Mouse (Mus musculus) CH12.LX (cell line): ENCODE data around the gene Cep97. TPM values are rescaled to one million over a fixed set of nuclear protein-coding genes. Genes with fewer than 3 reads are reported as not detected.

Experiments
- DNase-seq: peaks from one replicate; pipeline ENCODE4 v3.0.0-alpha.2; 2013; ENCODE audit errors: extremely low read depth
- H3K27ac ChIP-seq: 2 replicates; pipeline ENCODE4 v1.5.1; 2012; ENCODE audit warnings: low read depth, mild to moderate bottlenecking, control low read depth, moderate library complexity; ENCODE audit not compliant: insufficient read depth
- H3K27me3 ChIP-seq: replicated peaks from 2 replicates; pipeline ENCODE3; 2012; ENCODE audit warnings: inconsistent platforms
- H3K36me3 ChIP-seq, 2 experiments: replicated peaks in 1 of 2; 2 replicates each; pipeline versions ENCODE3 to v1.6.1; 2012; ENCODE audit warnings: inconsistent platforms in 1 of 2, low read length in 1 of 2, mild to moderate bottlenecking in 1 of 2, mixed read lengths in 1 of 2, moderate library complexity in 1 of 2; ENCODE audit not compliant: control insufficient read depth in 1 of 2, insufficient read depth in 1 of 2
- H3K4me1 ChIP-seq, 2 experiments: 2 replicates each; pipeline ENCODE4 v1.6.1; 2012; ENCODE audit warnings: inconsistent platforms in 1 of 2, moderate library complexity in 1 of 2; ENCODE audit not compliant: insufficient read depth in 2 of 2, control insufficient read depth in 1 of 2
- H3K4me2 ChIP-seq: 2 replicates; pipeline ENCODE4 v1.6.1; 2012; ENCODE audit warnings: low read depth, mild to moderate bottlenecking, control low read depth; ENCODE audit not compliant: poor library complexity, insufficient read depth, severe bottlenecking
- H3K4me3 ChIP-seq, 3 experiments: fragments of 150-350 bp in 1 of 3; sonication (generic) in 1 of 3; replicated peaks in 1 of 3; 2 replicates each; pipeline versions ENCODE3 to v1.5.1; 2011 to 2012; ENCODE audit warnings: low read depth in 2 of 3, low read length in 2 of 3, mild to moderate bottlenecking in 2 of 3, moderate library complexity in 2 of 3, control low read depth in 1 of 3, improper control_type of control experiment in 1 of 3, inconsistent platforms in 1 of 3, mixed read lengths in 1 of 3; ENCODE audit not compliant: poor library complexity in 1 of 3
- H3K79me2 ChIP-seq: replicated peaks from 2 replicates; pipeline ENCODE4 v1.6.1; 2012; ENCODE audit warnings: mild to moderate bottlenecking, moderate library complexity; ENCODE audit not compliant: control insufficient read depth, poor library complexity, insufficient read depth, severe bottlenecking; ENCODE audit errors: extremely low read depth
- H3K9ac ChIP-seq: 2 replicates; pipeline ENCODE4 v1.6.1; 2012; ENCODE audit warnings: low read depth, mild to moderate bottlenecking, control low read depth, moderate library complexity; ENCODE audit not compliant: insufficient read depth
- H3K9me3 ChIP-seq: replicated peaks from 2 replicates; pipeline ENCODE3; 2012; ENCODE audit warnings: low read length, inconsistent platforms, mixed read lengths
- CHD2 ChIP-seq: IDR thresholded peaks from 2 replicates; pipeline ENCODE4 v1.6.1; 2011; ENCODE audit warnings: low read length, improper control_type of control experiment
- E2F4 ChIP-seq: IDR thresholded peaks from 2 replicates; pipeline ENCODE4 v1.6.1; 2011; ENCODE audit warnings: low read depth, low read length, improper control_type of control experiment; ENCODE audit not compliant: insufficient replicate concordance
- GABPA ChIP-seq: IDR thresholded peaks from 2 replicates; pipeline ENCODE4 v1.6.1; 2012; ENCODE audit warnings: low read depth, low read length, improper control_type of control experiment, inconsistent platforms; ENCODE audit not compliant: insufficient replicate concordance
- HCFC1 ChIP-seq: IDR thresholded peaks from 2 replicates; pipeline ENCODE4 v1.6.1; 2012; ENCODE audit warnings: low read depth, mild to moderate bottlenecking, inconsistent platforms, low read length, improper control_type of control experiment
- JUN ChIP-seq: IDR thresholded peaks from 2 replicates; pipeline ENCODE4 v1.6.1; 2011; ENCODE audit warnings: low read depth, mild to moderate bottlenecking, low read length, improper control_type of control experiment, moderate library complexity; ENCODE audit not compliant: insufficient read depth
- MAZ ChIP-seq: IDR thresholded peaks from 2 replicates; pipeline ENCODE4 v1.6.1; 2012; ENCODE audit warnings: low read depth, mild to moderate bottlenecking, inconsistent platforms, low read length, improper control_type of control experiment, moderate library complexity
- MEF2A ChIP-seq: IDR thresholded peaks from 2 replicates; pipeline ENCODE4 v1.6.1; 2014; ENCODE audit warnings: low read depth, mild to moderate bottlenecking, inconsistent platforms, low read length, improper control_type of control experiment, borderline replicate concordance
- POLR2A ChIP-seq: IDR thresholded peaks from 2 replicates; pipeline ENCODE4 v1.6.1; 2011; ENCODE audit warnings: low read depth, mild to moderate bottlenecking, improper control_type of control experiment, low read length
- POLR2AphosphoS2 ChIP-seq: IDR thresholded peaks from 2 replicates; pipeline ENCODE4 v1.6.1; 2011; ENCODE audit warnings: low read depth, low read length, improper control_type of control experiment
- RAD21 ChIP-seq: IDR thresholded peaks from 2 replicates; pipeline ENCODE4 v1.6.1; 2011; ENCODE audit warnings: low read depth, mild to moderate bottlenecking, low read length, improper control_type of control experiment, moderate library complexity
- TBP ChIP-seq: conservative IDR thresholded peaks from 2 replicates; pipeline ENCODE4 v1.6.1; 2011; ENCODE audit warnings: low read depth, low read length, improper control_type of control experiment
- USF1 ChIP-seq: IDR thresholded peaks from 2 replicates; pipeline ENCODE4 v1.6.1; 2014; ENCODE audit warnings: low read depth, mild to moderate bottlenecking, inconsistent platforms, low read length, improper control_type of control experiment
- ZMIZ1 ChIP-seq: IDR thresholded peaks from 2 replicates; pipeline ENCODE4 v1.6.1; 2012; ENCODE audit warnings: low read depth, mild to moderate bottlenecking, inconsistent platforms, low read length, improper control_type of control experiment
- ZNF384 ChIP-seq: IDR thresholded peaks from 2 replicates; pipeline ENCODE4 v1.6.1; 2012; ENCODE audit warnings: low read depth, low read length, improper control_type of control experiment, inconsistent platforms
- dilution Hi-C: fragments of 300-500 bp; cut with MboI; formaldehyde crosslinking; loops from 2 replicates; pipeline ENCODE4 v1.14.3; 2020; ENCODE audit warnings: low sequenced_read_pairs; ENCODE audit not compliant: extremely low pct_unique_long_range_greater_than_20kb, extremely low pct_ligation_motif_present
- in situ Hi-C: fragments of 300-500 bp; cut with MboI; formaldehyde crosslinking; loops from 3 replicates; pipeline ENCODE4 v1.14.3; 2019; ENCODE audit warnings: low sequenced_read_pairs, low pct_ligation_motif_present, low pct_unique_long_range_greater_than_20kb, mixed read lengths
- polyA plus RNA-seq: library from polyadenylated mRNA; unstranded; fragments of >175 nt; gene quantifications from 2 replicates; pipeline ENCODE4 v1.2.1, GENCODE M21; 2012; ENCODE audit warnings: low read depth; ENCODE audit not compliant: insufficient read length
- total RNA-seq, 2 experiments: library from RNA; depleted of rRNA; stranded (reverse); fragments of 300-350 nt in 1 of 2; fragments of >200 nt in 1 of 2; gene quantifications; 2 replicates each; pipeline ENCODE4 v1.2.3; 2012 to 2014

Cep97 gene
- total and polyA plus RNA-seq, 3 experiments, result 19.2 to 27.5 (median 24.9) TPM

- TF ChIP-seq RAD21, result no peak
- TF ChIP-seq USF1, result peak; percentile 51; the same call in 1 of the 2 replicates
- TF ChIP-seq JUN, result no peak
- TF ChIP-seq CHD2, result peak; percentile 84
- peak; percentile 92 for TF ChIP-seq HCFC1
- TF ChIP-seq TBP, result peak; percentile 70; the same call in 1 of the 2 replicates
These were observed 39.0 kb upstream of the Cep97 start, which contains the start of gene Zbtb11 (continued) for GRCm38 (mm10) chr16:55973431-55974255.

DNA sequence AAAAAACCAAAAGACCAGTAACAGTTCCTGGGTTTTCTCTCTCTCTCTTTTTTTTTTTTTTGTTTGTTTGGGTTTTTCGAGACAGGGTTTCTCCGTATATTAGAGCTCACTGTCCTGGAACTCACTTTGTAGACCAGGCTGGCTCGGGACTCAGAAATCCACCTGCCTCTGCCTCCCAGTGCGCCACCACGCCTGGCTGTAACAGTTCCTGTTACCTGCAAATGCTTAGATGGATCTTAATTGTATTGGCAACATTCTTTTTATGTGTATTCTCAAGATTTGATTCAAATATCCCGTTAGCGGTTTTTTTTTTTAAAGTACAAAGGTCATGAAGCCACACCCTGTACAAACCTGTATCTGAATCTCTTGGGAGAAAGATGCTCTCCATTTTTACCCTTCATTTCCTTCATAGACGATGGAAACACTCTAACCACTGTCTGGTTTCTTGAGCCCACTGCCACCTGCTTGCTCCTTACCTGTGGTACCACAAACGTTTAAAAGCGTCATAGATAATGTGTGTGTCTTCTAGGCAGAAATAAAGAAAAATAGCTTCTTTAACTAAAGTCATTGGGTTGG, 38.1 kb upstream of the Cep97 start:
- dilution Hi-C loops (no loop called here), in situ Hi-C loops (loop anchor here (10.0 kb wide), 1 partner anchor 92 kb away; no protein-coding TSS in a partner anchor)
- peak; percentile 63 for DNase-seq
- Histone ChIP-seq H3K36me3 (peaks cover 26 to 56% of the 10 kb centered on the region in 2 experiments), H3K4me3 (peak overlapping the region; percentile 36 to 98 (median 65)), H3K4me1 (peaks cover 3 to 57% of the 10 kb centered on the region in 2 experiments), H3K9me3 (no peaks in the 10 kb centered on the region), H3K9ac (peak overlapping the region; percentile 63), H3K27me3 (no peaks in the 10 kb centered on the region), H3K79me2 (peaks cover 82% of the 10 kb centered on the region), H3K27ac (peak overlapping the region; percentile 63; the same call in 1 of the 2 replicates), H3K4me2 (peak overlapping the region; percentile 70)
- no peak for TF ChIP-seq MEF2A
- TF ChIP-seq POLR2AphosphoS2, result peak; percentile 44; the same call in 1 of the 2 replicates
- TF ChIP-seq MAZ, result no peak
- TF ChIP-seq GABPA, result no peak
- peak; percentile 54; the same call in 1 of the 2 replicates for TF ChIP-seq POLR2A
- TF ChIP-seq ZMIZ1, result peak; percentile 46; the same call in 1 of the 2 replicates
- TF ChIP-seq ZNF384, result peak; percentile 53; the same call in 1 of the 2 replicates
- no peak for TF ChIP-seq E2F4
